Mouse (Mus musculus): ENCODE results near the gene Myef2. TPM values are rescaled to one million over a fixed set of nuclear protein-coding genes. Genes with fewer than 3 reads are reported as not detected.
"Not testable (repeated sequence)": the region's sequence is repeated elsewhere in the genome, so short reads cannot be mapped to it uniquely, and the experiment has no call there.

Myef2 gene
- polyA plus RNA-seq, 1 experiment from 2014 or later, result 249 TPM

DNA sequence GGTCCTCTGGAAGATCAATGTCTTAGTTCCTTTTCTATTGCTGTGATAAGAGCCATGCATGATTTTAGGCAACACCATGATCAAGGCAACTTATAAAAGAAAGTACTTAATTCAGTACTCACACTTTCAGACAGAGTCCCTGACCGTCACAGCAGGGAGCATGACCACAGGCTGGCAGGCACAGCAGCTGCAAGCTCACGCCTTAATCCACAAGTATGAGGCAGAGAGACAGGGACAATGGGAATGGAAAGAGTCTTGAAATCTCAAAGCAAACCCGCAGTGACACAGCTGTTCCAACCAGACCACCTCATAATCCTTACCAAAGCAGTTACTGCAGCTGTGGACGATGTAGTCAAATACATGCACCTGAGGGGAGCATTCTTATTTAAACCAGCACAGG, 10.7 kb upstream of the Myef2 start:
- Histone ChIP-seq H3K4me2 (ENCODE audit: low read depth, low read length, severe bottlenecking) (no peak overlapping the region), H3K27me3 (ENCODE audit: control insufficient read depth, insufficient read depth, low read length) (no peaks in the 10 kb centered on the region), H3K4me1 (replicated peaks; ENCODE audit: control insufficient read depth, insufficient read depth, low read length) (no peaks in the 10 kb centered on the region), H3K4me3 (ENCODE audit: low read depth, low read length) (no peak overlapping the region), H3K9ac (ENCODE audit: low read length) (no peak overlapping the region), H3K27ac (ENCODE audit: low read depth, low read length) (no peak overlapping the region), H3K36me3 (ENCODE audit: control insufficient read depth, insufficient read depth, low read length) (no peaks in the 10 kb centered on the region), H3K9me3 (ENCODE audit: control insufficient read depth, low read length) (no peaks in the 10 kb centered on the region)
- ATAC-seq (replicated peaks; ENCODE audit: low FRiP score) (no peak), DNase-seq (ENCODE audit: low spot score) (no peak)
- 25% methylated on average over 4 of the region's 4 CpGs for WGBS

DNA sequence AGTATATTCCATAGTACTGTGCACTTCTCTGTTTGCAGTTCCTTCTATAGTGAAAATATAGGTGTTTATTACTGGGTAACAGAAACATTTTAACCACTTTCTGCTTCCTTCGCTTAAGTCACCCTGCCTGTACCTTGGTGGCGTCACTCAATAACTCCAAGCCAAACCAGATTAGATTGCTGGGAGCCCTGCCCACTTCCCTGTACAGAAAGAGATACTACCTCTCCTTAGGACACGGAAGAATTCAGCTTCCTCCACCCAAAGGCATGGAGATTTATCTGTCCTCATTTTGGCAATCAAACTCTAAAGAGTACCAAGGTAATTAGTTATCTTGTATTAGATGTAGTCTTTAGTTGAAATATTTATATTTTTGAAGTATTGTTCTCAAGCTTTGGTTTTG, 3.3 kb upstream of the Myef2 start:
- ATAC-seq (replicated peaks; ENCODE audit: low FRiP score), result no peak
- H3K4me2 ChIP-seq (ENCODE audit: low read depth, low read length, severe bottlenecking), result no peak overlapping the region
- 87% methylated on average over 3 of the region's 3 CpGs for WGBS

DNA sequence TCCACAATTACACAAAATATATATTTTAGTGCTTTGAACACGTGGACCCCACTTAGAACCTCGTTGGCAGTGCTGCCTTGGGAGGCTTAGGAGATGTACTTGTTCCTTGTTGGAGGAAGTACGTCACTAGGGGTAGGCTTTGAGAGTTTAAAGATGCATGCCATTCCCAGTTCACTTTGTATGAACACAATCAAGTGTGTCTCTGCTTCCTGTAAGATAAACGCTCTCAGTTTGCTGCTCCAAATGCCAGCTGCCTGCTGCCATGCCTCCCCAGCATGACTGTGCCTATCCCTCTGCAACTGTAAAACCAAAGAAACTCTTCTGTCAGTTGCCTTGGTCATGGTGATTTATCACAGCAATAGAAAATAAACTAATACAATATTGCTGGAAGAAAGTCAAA, 2.4 kb upstream of the Myef2 start:
- WGBS, result 43% methylated on average over 4 of the region's 4 CpGs
- Histone ChIP-seq H3K4me2 (ENCODE audit: low read depth, low read length, severe bottlenecking) (no peak overlapping the region), H3K9ac (ENCODE audit: low read length) (no peak overlapping the region), H3K27ac (ENCODE audit: low read depth, low read length) (no peak overlapping the region), H3K27me3 (ENCODE audit: control insufficient read depth, insufficient read depth, low read length) (no peaks in the 10 kb centered on the region), H3K36me3 (ENCODE audit: control insufficient read depth, insufficient read depth, low read length) (no peaks in the 10 kb centered on the region), H3K4me1 (replicated peaks; ENCODE audit: control insufficient read depth, insufficient read depth, low read length) (peaks cover 2% of the 10 kb centered on the region; the same call in 1 of the 2 replicates), H3K4me3 (ENCODE audit: low read depth, low read length) (no peak overlapping the region), H3K9me3 (ENCODE audit: control insufficient read depth, low read length) (no peaks in the 10 kb centered on the region; the same call in 1 of the 2 replicates)
- DNase-seq (ENCODE audit: low spot score) (no peak), ATAC-seq (replicated peaks; ENCODE audit: low FRiP score) (no peak)

More for the DNA sequence above, 3.3 kb upstream of the Myef2 start:
- Histone ChIP-seq H3K4me1 (replicated peaks; ENCODE audit: control insufficient read depth, insufficient read depth, low read length) (no peaks in the 10 kb centered on the region), H3K9ac (ENCODE audit: low read length) (no peak overlapping the region), H3K36me3 (ENCODE audit: control insufficient read depth, insufficient read depth, low read length) (no peaks in the 10 kb centered on the region), H3K9me3 (ENCODE audit: control insufficient read depth, low read length) (no peaks in the 10 kb centered on the region; the same call in 1 of the 2 replicates), H3K4me3 (ENCODE audit: low read depth, low read length) (no peak overlapping the region), H3K27ac (ENCODE audit: low read depth, low read length) (no peak overlapping the region), H3K27me3 (ENCODE audit: control insufficient read depth, insufficient read depth, low read length) (no peaks in the 10 kb centered on the region)
- DNase-seq (ENCODE audit: low spot score), result no peak

- H3K27ac ChIP-seq (ENCODE audit: low read depth, low read length), result peak overlapping the region; percentile 82
Measured at GRCm38 (mm10) chr2:125122624-125123476, 611 bp downstream of the Myef2 start.

GRCm38 (mm10) chr2:125122288-125122623, 1.2 kb downstream of the Myef2 start:
- DNase-seq (ENCODE audit: low spot score) (no peak), ATAC-seq (replicated peaks; ENCODE audit: low FRiP score) (peak; percentile 7; the same call in 1 of the 2 replicates)
- no peaks in the 10 kb centered on the region; the same call in 1 of the 2 replicates for H3K9me3 ChIP-seq (ENCODE audit: control insufficient read depth, low read length)
- peak overlapping the region; percentile 65 for H3K4me2 ChIP-seq (ENCODE audit: low read depth, low read length, severe bottlenecking)
- peak overlapping the region; percentile 95 for H3K9ac ChIP-seq (ENCODE audit: low read length)
- H3K36me3 ChIP-seq (ENCODE audit: control insufficient read depth, insufficient read depth, low read length), result no peaks in the 10 kb centered on the region
- H3K4me3 ChIP-seq (ENCODE audit: low read depth, low read length), result peak overlapping the region; percentile 72
- peaks cover 2% of the 10 kb centered on the region; the same call in 1 of the 2 replicates for H3K4me1 ChIP-seq (replicated peaks; ENCODE audit: control insufficient read depth, insufficient read depth, low read length)
- H3K27ac ChIP-seq (ENCODE audit: low read depth, low read length), result no peak overlapping the region
- WGBS, result 8% methylated on average over 4 of the region's 4 CpGs
- H3K27me3 ChIP-seq (ENCODE audit: control insufficient read depth, insufficient read depth, low read length), result no peaks in the 10 kb centered on the region

More at GRCm38 (mm10) chr2:125122624-125123476, 611 bp downstream of the Myef2 start:
- Histone ChIP-seq H3K36me3 (ENCODE audit: control insufficient read depth, insufficient read depth, low read length) (no peaks in the 10 kb centered on the region), H3K27me3 (ENCODE audit: control insufficient read depth, insufficient read depth, low read length) (no peaks in the 10 kb centered on the region), H3K9me3 (ENCODE audit: control insufficient read depth, low read length) (no peaks in the 10 kb centered on the region; the same call in 1 of the 2 replicates), H3K4me3 (ENCODE audit: low read depth, low read length) (peak overlapping the region; percentile 72), H3K4me1 (replicated peaks; ENCODE audit: control insufficient read depth, insufficient read depth, low read length) (peaks cover 2% of the 10 kb centered on the region; the same call in 1 of the 2 replicates), H3K4me2 (ENCODE audit: low read depth, low read length, severe bottlenecking) (peak overlapping the region; percentile 65), H3K9ac (ENCODE audit: low read length) (peak overlapping the region; percentile 95)
- WGBS, result under 1% methylated on average over 39 of the region's 59 CpGs
- DNase-seq (ENCODE audit: low spot score) (peak; percentile 74), ATAC-seq (replicated peaks; ENCODE audit: low FRiP score) (peak; percentile 85)

DNA sequence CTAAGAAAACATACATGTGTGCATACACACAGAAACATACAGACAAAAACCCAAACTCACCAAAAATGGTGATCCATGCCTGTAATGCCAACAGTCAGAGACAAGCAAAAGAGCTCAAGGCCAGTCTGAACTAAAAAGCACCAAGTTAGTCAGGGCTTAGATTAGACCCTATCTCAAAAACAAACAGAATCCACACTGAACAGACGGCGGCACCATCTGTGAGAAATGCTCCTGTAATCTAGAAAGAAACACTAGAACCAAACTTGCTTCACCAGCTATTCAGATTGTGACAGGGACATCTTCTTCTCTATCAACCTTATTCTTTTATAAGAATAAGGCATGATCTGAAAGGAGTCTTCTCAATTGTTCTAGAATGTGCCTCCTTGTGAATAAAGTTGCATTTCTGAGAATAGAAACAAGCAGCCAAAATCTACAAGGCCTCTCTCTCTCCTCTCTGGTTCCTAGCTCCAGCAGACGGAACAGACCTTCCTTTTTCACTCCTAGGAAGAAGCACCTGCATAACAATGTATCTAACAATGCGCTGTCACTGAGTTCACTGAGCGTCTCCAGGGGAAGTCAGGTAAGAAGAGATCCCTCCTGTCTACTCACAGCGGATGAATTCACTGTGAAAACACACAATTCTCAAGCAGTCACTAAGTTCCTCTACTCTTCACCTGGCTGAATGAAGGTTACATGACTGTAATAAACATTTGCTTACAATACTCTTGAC, 3.9 kb downstream of the Myef2 start:
- Histone ChIP-seq H3K4me1 (replicated peaks; ENCODE audit: control insufficient read depth, insufficient read depth, low read length) (peaks cover 2% of the 10 kb centered on the region; the same call in 1 of the 2 replicates), H3K9ac (ENCODE audit: low read length) (no peak overlapping the region), H3K27ac (ENCODE audit: low read depth, low read length) (no peak overlapping the region), H3K4me3 (ENCODE audit: low read depth, low read length) (no peak overlapping the region), H3K27me3 (ENCODE audit: control insufficient read depth, insufficient read depth, low read length) (no peaks in the 10 kb centered on the region), H3K4me2 (ENCODE audit: low read depth, low read length, severe bottlenecking) (no peak overlapping the region), H3K9me3 (ENCODE audit: control insufficient read depth, low read length) (no peaks in the 10 kb centered on the region; the same call in 1 of the 2 replicates), H3K36me3 (ENCODE audit: control insufficient read depth, insufficient read depth, low read length) (peaks cover 3% of the 10 kb centered on the region; the same call in 1 of the 2 replicates)
- DNase-seq (ENCODE audit: low spot score), result no peak
- ATAC-seq (replicated peaks; ENCODE audit: low FRiP score), result no peak
- 72% methylated on average over 6 of the region's 6 CpGs for WGBS

- not testable (repeated sequence) for ATAC-seq (replicated peaks; ENCODE audit: low FRiP score)
Measured at GRCm38 (mm10) chr2:125106536-125106935, 16.9 kb downstream of the Myef2 start.

DNA sequence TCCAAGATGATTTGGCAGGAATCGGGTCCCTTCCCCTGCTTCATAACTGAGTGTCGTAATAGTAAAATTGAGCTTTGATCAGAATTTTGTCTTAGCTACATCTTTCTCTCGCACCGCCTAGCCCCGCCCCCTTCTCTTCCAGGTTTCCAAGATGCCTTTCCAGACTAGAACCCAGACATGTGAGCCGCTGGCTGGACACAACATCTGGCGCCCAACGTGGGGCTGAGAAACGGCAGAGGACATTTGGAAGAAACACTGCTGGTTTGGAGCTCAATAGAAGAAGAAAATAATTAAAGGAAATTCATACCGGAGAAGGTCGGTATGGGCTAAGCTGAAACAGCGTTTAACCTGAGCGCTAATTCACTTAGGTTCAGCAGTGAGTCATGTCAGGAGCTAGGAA, 19.0 kb downstream of the Myef2 start:
- WGBS, result 97% methylated on average over 13 of the region's 13 CpGs
- not testable (repeated sequence) for H3K4me1 ChIP-seq (replicated peaks; ENCODE audit: control insufficient read depth, insufficient read depth, low read length)

More at GRCm38 (mm10) chr2:125106536-125106935, 16.9 kb downstream of the Myef2 start:
- WGBS, result 83% methylated on average over 4 of the region's 4 CpGs
- H3K4me3 ChIP-seq (ENCODE audit: low read depth, low read length); H3K27ac ChIP-seq (ENCODE audit: low read depth, low read length); H3K9me3 ChIP-seq (ENCODE audit: control insufficient read depth, low read length); H3K9ac ChIP-seq (ENCODE audit: low read length); DNase-seq (ENCODE audit: low spot score); H3K27me3 ChIP-seq (ENCODE audit: control insufficient read depth, insufficient read depth, low read length); H3K4me2 ChIP-seq (ENCODE audit: low read depth, low read length, severe bottlenecking); H3K4me1 ChIP-seq (replicated peaks; ENCODE audit: control insufficient read depth, insufficient read depth, low read length): not testable (repeated sequence)
- peaks cover 13% of the 10 kb centered on the region; the same call in 1 of the 2 replicates for H3K36me3 ChIP-seq (ENCODE audit: control insufficient read depth, insufficient read depth, low read length)

More for the DNA sequence above, 19.0 kb downstream of the Myef2 start:
- H3K27me3 ChIP-seq (ENCODE audit: control insufficient read depth, insufficient read depth, low read length); H3K4me3 ChIP-seq (ENCODE audit: low read depth, low read length); H3K4me2 ChIP-seq (ENCODE audit: low read depth, low read length, severe bottlenecking); H3K9me3 ChIP-seq (ENCODE audit: control insufficient read depth, low read length); H3K9ac ChIP-seq (ENCODE audit: low read length); DNase-seq (ENCODE audit: low spot score); H3K27ac ChIP-seq (ENCODE audit: low read depth, low read length); ATAC-seq (replicated peaks; ENCODE audit: low FRiP score): not testable (repeated sequence)
- peaks cover 11% of the 10 kb centered on the region; the same call in 1 of the 2 replicates for H3K36me3 ChIP-seq (ENCODE audit: control insufficient read depth, insufficient read depth, low read length)

All from forebrain, embryonic 11.5 days (tissue).